Mouse (Mus musculus): ENCODE measurements around the gene Ugt1a2.

DNA sequence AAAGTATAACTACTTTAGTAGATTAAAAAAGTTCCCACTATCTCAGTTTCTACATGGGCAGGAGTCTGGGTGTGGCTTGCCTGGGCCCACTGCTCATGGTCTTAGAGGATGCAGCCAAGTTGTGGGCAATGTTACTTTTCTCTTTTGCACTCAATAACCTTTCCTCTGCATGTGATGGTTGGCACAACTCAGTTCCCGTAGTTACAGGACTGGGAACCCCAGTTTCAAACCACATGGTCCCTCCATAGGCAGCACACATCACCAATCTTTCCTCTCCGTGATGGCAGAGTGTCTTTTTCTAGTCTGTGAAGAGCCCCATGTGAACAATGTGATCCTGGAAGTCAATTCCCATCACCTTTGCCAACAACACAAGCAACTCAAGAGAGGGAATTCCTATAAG lies 27.1 kb downstream of the Ugt1a2 start:
- TF ChIP-seq GATA1 (IDR thresholded peaks at IDR 0.05; ENCODE audit: borderline replicate concordance, low read length) (no peak), CTCF (IDR thresholded peaks at IDR 0.05; ENCODE audit: low read depth, low read length) (no peak), TAL1 (conservative IDR thresholded peaks at IDR 0.05; ENCODE audit: low read depth, low read length) (no peak), POLR2AphosphoS5 (IDR thresholded peaks at IDR 0.05; ENCODE audit: insufficient replicate concordance, low read depth, low read length) (no peak)

All from G1E (cell line).